ENCODE assay signal across 22 mouse cellular contexts in the genomic region with DNA sequence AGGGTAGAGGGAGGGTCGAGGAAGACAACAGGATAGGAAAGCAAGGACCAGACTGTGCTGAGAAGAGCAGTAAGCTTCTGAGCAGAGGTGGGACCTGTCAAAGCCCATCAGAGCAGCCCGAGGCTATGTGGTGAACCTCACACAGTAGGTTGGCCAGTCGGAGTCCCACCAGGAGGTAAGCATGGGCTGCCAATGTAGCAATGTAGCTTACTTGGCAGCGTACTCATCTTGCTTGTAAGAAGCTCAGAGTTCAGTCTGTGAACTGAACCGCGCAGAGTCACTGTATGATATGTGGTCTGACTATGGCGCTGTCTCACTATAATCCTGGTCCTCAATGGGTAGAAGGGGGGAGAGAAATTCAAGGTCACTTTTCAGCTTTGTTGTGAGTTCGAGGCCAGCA.
"Had no signal": no experiment of that assay in that cellular context is flagged by ENCODE, and none has a peak within 500 bp of the region (broad histone marks: within the 10 kb centered on the region; RNA-seq: fewer than 3 reads in every experiment).

No protein-coding gene starts in this region.

- H3K9me3 ChIP-seq: limb, embryonic 12.5 days; limb, embryonic 15.5 days; liver, embryonic 15.5 days; lung, embryonic 15.5 days; megakaryocyte, embryonic 14.5 days; midbrain, embryonic 10.5 days; midbrain, embryonic 13.5 days; neural tube, embryonic 13.5 days had no signal

- H3K4me1 ChIP-seq: lung, embryonic 15.5 days had no signal

- H3K27ac ChIP-seq: hindbrain, postnatal 0 days; limb, embryonic 12.5 days; limb, embryonic 15.5 days; liver, embryonic 15.5 days; lung, embryonic 15.5 days; midbrain, embryonic 10.5 days; midbrain, embryonic 13.5 days; neural tube, embryonic 13.5 days had no signal

- H3K4me3 ChIP-seq: limb, embryonic 12.5 days; limb, embryonic 15.5 days; liver, embryonic 15.5 days; lung, embryonic 15.5 days; megakaryocyte, embryonic 14.5 days; midbrain, embryonic 10.5 days; midbrain, embryonic 13.5 days; myocyte; neural tube, embryonic 13.5 days had no signal

- H3K4me2 ChIP-seq: limb, embryonic 12.5 days; limb, embryonic 15.5 days; liver, embryonic 15.5 days; lung, embryonic 15.5 days; midbrain, embryonic 13.5 days; neural tube, embryonic 13.5 days had no signal

- H3K36me3 ChIP-seq: limb, embryonic 12.5 days; limb, embryonic 15.5 days; liver, embryonic 15.5 days; lung, embryonic 15.5 days; midbrain, embryonic 10.5 days; midbrain, embryonic 13.5 days; neural tube, embryonic 13.5 days had no signal

- H3K27me3 ChIP-seq: limb, embryonic 12.5 days; limb, embryonic 15.5 days; lung, embryonic 15.5 days; midbrain, embryonic 13.5 days; neural tube, embryonic 13.5 days had no signal

- ATAC-seq: hindbrain, postnatal 0 days; inflammation-experienced regulatory T-cells, adult 6 months; intestine, embryonic 16.5 days; midbrain, embryonic 13.5 days; midbrain, embryonic 16.5 days had no signal

- H3K9ac ChIP-seq: limb, embryonic 12.5 days; limb, embryonic 15.5 days; liver, embryonic 15.5 days; lung, embryonic 15.5 days; midbrain, embryonic 13.5 days; neural tube, embryonic 13.5 days had no signal

- DNase-seq: left cerebral cortex, postnatal 4 days; lung, adult 18-20 months; lung, postnatal 10 days; lung, postnatal 36 days; retina, postnatal 1 day; right cerebral cortex, postnatal 25 days; spleen, adult 18-20 months; thymus, adult 18-20 months; thymus, postnatal 36 days had no signal
